Mouse (Mus musculus): Measurements from ENCODE around the gene Mad2l1bp. TPM values are rescaled to one million over a fixed set of nuclear protein-coding genes. Genes with fewer than 3 reads are reported as not detected.

Gene Mad2l1bp
- polyA plus RNA-seq, 1 experiment from 2014 or later: 31.6 TPM

DNA sequence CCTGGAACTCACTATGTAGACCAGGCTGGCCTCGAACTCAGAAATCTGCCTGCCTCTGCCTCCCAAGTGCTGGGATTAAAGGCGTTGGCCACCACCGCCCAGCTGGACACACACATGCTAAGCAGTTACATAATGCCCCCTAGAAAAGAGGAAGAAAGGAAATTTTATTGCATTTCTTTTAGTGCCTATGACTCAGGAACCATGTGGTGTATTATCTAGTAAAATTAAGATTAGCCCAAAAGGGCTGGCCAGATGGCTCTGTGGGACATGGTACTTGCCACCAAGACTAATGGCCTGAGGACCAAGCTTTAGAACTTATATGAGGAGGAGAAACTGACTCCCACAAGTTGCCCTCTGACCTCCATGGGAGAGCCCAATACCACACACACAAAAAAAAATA, 13.5 kb downstream of the Mad2l1bp start:
- no peak overlapping the region for H3K4me2 ChIP-seq (ENCODE audit: low read length)
- peaks cover 9% of the 10 kb centered on the region; the same call in 1 of the 2 replicates for H3K4me1 ChIP-seq (ENCODE audit: control insufficient read depth, insufficient read depth, low read length)
- H3K27me3 ChIP-seq (replicated peaks; ENCODE audit: control insufficient read depth, insufficient read depth, low read length): no peaks in the 10 kb centered on the region
- H3K9me3 ChIP-seq (replicated peaks; ENCODE audit: control insufficient read depth, low read length): no peaks in the 10 kb centered on the region
- no peaks in the 10 kb centered on the region for H3K36me3 ChIP-seq (ENCODE audit: control insufficient read depth, insufficient read depth, low read length)
- ATAC-seq (no peak), DNase-seq (ENCODE audit: low spot score) (no peak)
- WGBS: 97% methylated on average over 3 of the region's 3 CpGs
- no peak overlapping the region for H3K4me3 ChIP-seq (ENCODE audit: low read depth, low read length)
- H3K27ac ChIP-seq (ENCODE audit: low read depth, low read length): no peak overlapping the region
- no peak overlapping the region for H3K9ac ChIP-seq (ENCODE audit: low read length)

DNA sequence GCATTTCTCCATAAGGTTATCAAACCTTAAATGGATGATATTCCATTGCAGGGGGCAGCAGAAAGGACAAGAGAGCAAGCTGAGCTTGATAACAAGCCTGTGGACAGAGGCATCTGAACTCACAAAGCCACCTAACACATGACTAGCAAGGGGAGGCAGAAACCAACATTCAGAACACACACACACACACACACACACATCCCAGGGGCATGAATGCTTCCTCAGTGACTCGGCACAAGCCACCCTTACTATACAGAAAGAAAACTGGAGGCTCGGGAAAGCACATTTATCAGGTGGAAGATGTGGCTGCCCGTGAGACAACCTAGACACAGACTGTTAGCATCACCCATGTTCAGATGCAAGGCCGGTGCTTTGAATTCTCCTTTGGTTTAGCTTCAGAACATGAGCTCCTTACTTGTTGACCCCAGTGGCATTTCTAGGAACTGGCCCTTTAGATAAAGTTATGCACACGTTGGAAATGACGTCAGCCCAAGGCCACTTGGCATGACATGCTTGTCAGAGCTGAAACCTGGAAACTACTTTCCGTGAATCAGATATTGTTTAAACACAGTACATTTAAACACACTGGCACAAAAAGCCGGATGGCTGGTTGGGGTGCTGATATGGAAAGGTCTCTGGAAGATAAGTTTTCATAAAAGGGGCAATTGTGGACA, 14.7 kb downstream of the Mad2l1bp start:
- no peaks in the 10 kb centered on the region for H3K27me3 ChIP-seq (replicated peaks; ENCODE audit: control insufficient read depth, insufficient read depth, low read length)
- ATAC-seq: no peak
- WGBS: 86% methylated on average over 8 of the region's 8 CpGs
- no peak overlapping the region for H3K4me2 ChIP-seq (ENCODE audit: low read length)
- H3K36me3 ChIP-seq (ENCODE audit: control insufficient read depth, insufficient read depth, low read length): no peaks in the 10 kb centered on the region
- H3K4me3 ChIP-seq (ENCODE audit: low read depth, low read length): no peak overlapping the region
- H3K27ac ChIP-seq (ENCODE audit: low read depth, low read length): no peak overlapping the region
- H3K9ac ChIP-seq (ENCODE audit: low read length): no peak overlapping the region
- peaks cover 5% of the 10 kb centered on the region; the same call in 1 of the 2 replicates for H3K4me1 ChIP-seq (ENCODE audit: control insufficient read depth, insufficient read depth, low read length)
- no peak for DNase-seq (ENCODE audit: low spot score)
- H3K9me3 ChIP-seq (replicated peaks; ENCODE audit: control insufficient read depth, low read length): no peaks in the 10 kb centered on the region

DNA sequence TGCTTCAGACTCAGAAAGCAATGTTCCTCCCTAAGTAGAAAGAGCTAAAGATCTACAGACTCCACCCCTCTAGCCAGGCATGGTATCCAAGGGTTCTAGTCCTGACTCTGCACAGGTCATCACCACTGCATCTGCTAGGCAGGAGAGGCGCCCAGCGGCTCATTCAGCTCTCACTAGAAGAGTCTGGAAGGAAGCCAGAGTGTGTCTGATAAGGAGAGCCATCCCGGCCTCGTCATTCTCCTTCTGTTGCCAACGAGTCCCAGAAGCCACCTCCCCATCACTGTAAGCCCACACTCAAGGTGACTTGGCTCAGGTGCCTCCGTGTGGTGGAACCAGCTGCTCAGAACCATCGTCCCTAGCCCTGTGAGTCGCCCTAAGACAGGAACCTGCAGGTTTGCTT, 20.5 kb downstream of the Mad2l1bp start:
- ATAC-seq: no peak
- no peaks in the 10 kb centered on the region for H3K27me3 ChIP-seq (replicated peaks; ENCODE audit: control insufficient read depth, insufficient read depth, low read length)
- no peak overlapping the region for H3K4me2 ChIP-seq (ENCODE audit: low read length)
- DNase-seq (ENCODE audit: low spot score): peak; percentile 13
- H3K4me1 ChIP-seq (ENCODE audit: control insufficient read depth, insufficient read depth, low read length): no peaks in the 10 kb centered on the region
- peaks cover 19% of the 10 kb centered on the region for H3K36me3 ChIP-seq (ENCODE audit: control insufficient read depth, insufficient read depth, low read length)
- 63% methylated on average over 8 of the region's 8 CpGs for WGBS
- no peak overlapping the region for H3K4me3 ChIP-seq (ENCODE audit: low read depth, low read length)
- H3K27ac ChIP-seq (ENCODE audit: low read depth, low read length): no peak overlapping the region
- no peaks in the 10 kb centered on the region for H3K9me3 ChIP-seq (replicated peaks; ENCODE audit: control insufficient read depth, low read length)
- H3K9ac ChIP-seq (ENCODE audit: low read length): no peak overlapping the region

DNA sequence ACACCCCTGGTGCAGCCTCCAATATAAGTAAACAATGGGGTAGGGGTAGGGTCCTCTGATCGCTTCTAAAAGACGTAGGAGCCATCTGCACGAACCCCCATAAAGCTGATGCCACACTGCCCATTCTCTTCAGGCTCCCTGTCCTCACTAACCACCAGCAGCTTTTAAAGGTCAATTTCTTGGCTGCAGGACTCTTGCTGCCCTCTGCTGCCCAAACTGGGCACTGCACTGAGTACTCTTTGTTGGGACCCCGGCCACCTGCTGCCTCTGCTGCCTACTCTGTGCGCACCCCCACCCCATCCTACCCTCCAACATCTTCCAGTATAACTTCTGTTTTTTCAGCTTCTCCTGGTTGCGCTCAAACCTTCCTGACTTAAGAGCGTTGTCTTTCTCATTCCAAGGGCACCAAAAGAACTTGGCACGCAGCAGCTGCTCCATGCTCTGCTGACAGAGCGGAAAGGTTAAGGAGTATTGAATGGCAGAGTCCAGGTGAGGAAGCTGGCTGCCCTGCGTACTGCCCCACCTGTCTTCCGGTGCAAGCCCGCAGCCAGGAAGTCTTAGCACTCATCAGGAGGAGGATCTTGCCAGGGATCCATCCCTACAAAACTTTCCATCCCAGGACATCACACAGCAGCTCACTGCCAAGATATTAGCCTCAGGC, 21.2 kb downstream of the Mad2l1bp start:
- Histone ChIP-seq H3K27me3 (replicated peaks; ENCODE audit: control insufficient read depth, insufficient read depth, low read length) (no peaks in the 10 kb centered on the region), H3K4me2 (ENCODE audit: low read length) (no peak overlapping the region), H3K9ac (ENCODE audit: low read length) (no peak overlapping the region), H3K4me1 (ENCODE audit: control insufficient read depth, insufficient read depth, low read length) (no peaks in the 10 kb centered on the region), H3K9me3 (replicated peaks; ENCODE audit: control insufficient read depth, low read length) (no peaks in the 10 kb centered on the region), H3K36me3 (ENCODE audit: control insufficient read depth, insufficient read depth, low read length) (peaks cover 26% of the 10 kb centered on the region), H3K4me3 (ENCODE audit: low read depth, low read length) (no peak overlapping the region), H3K27ac (ENCODE audit: low read depth, low read length) (no peak overlapping the region)
- peak; percentile 59 for ATAC-seq
- peak; percentile 81 for DNase-seq (ENCODE audit: low spot score)
- 12% methylated on average over 12 of the region's 12 CpGs for WGBS

DNA sequence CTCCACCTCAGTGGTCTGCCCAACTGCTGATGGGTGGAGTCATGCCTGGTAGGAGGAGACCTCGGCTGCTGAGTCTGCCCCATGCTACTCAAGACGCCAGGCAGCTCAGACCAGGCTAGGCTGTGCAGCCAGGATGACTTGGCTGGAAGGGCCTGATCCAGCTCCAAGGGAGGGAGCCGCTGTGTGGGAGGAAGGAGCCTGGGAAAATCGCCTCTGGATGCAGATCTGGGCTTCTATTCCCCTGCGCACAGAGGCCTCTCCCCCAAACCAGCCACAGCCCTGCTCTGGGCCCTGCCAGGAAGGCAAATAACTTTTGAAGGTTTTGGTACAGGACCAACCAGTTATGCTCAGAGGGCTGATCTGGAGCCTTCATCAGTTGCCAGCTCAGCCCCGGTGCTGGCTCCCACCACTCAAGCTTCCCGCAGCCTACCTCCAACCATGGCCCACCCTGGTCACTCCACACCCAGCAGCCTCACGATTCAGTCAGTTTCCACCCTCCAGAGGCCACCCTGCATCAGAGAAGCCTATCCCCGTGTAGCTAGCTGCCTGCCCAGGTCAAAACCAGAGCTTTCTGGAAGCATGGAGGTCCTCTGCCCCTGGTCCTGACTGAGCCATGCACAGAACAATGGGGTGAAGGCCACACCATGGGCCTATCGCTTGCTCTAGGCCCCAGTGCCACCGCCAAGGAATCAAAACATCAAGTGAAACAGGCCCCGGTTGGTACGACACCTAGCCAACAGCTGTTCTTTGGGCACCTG, 23.4 kb downstream of the Mad2l1bp start:
- H3K36me3 ChIP-seq (ENCODE audit: control insufficient read depth, insufficient read depth, low read length): peaks cover 49% of the 10 kb centered on the region
- H3K9ac ChIP-seq (ENCODE audit: low read length): no peak overlapping the region
- ATAC-seq (no peak), DNase-seq (ENCODE audit: low spot score) (no peak)
- H3K4me2 ChIP-seq (ENCODE audit: low read length): no peak overlapping the region
- H3K27me3 ChIP-seq (replicated peaks; ENCODE audit: control insufficient read depth, insufficient read depth, low read length): no peaks in the 10 kb centered on the region
- H3K4me1 ChIP-seq (ENCODE audit: control insufficient read depth, insufficient read depth, low read length): no peaks in the 10 kb centered on the region
- no peak overlapping the region for H3K27ac ChIP-seq (ENCODE audit: low read depth, low read length)
- 83% methylated on average over 13 of the region's 13 CpGs for WGBS
- no peak overlapping the region for H3K4me3 ChIP-seq (ENCODE audit: low read depth, low read length)
- H3K9me3 ChIP-seq (replicated peaks; ENCODE audit: control insufficient read depth, low read length): no peaks in the 10 kb centered on the region

DNA sequence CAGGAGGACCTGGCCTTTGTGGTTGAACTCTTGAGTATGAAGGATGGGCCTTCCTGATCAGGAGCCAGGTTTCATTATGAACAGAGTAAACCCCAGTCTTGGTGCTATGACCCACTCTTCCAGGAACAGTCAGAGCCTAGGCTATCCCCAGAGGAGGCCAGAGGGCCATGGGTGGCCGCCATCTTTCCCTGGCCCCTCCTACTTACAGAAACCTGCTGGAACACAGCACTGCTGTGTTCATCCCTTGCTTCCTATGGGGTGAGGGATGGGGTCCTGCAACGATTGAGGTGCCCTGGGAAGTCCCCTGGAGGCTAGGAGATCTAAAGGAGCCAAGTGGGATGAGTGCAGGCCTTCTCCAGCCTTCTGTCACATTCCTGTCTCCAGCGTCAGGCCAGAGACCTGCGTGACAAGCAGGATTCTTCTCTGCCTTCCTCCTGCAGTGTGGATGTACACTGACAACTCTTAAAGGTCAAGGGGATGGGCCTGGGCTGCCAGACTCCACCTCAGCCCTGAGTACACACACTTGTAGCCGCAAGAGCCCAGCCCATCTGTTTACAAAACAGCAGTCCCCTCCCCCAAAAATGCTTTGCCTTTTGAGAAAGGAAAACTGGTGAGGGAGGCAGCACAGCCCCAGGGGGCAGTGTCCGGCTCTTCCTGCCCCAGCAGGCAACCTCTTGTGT, 25.4 kb downstream of the Mad2l1bp start:
- Histone ChIP-seq H3K4me3 (ENCODE audit: low read depth, low read length) (no peak overlapping the region), H3K27me3 (replicated peaks; ENCODE audit: control insufficient read depth, insufficient read depth, low read length) (no peaks in the 10 kb centered on the region), H3K4me2 (ENCODE audit: low read length) (no peak overlapping the region), H3K9ac (ENCODE audit: low read length) (no peak overlapping the region), H3K27ac (ENCODE audit: low read depth, low read length) (no peak overlapping the region), H3K4me1 (ENCODE audit: control insufficient read depth, insufficient read depth, low read length) (no peaks in the 10 kb centered on the region), H3K9me3 (replicated peaks; ENCODE audit: control insufficient read depth, low read length) (no peaks in the 10 kb centered on the region), H3K36me3 (ENCODE audit: control insufficient read depth, insufficient read depth, low read length) (peaks cover 68% of the 10 kb centered on the region)
- ATAC-seq (no peak), DNase-seq (ENCODE audit: low spot score) (no peak)
- WGBS: 88% methylated on average over 6 of the region's 6 CpGs

DNA sequence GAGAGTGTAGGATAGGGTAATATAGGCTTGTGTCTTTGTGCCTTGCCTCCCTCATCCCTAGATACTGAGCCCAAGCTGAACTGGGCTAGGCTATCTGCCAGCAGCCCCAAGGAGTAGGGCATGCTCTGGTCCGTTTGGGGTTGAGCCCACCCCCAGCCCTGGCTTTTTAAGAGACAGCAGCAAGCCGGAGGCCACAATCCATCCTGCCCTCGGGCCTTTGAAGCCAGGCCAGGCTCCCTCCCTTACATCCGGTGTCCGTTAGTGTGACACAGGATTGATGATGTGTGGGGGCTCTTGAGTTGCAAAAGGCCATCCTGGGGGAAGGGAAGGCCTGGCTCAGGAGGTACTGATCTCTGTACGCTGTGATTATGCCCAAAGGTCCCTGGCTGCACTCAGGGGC, 26.7 kb downstream of the Mad2l1bp start:
- Histone ChIP-seq H3K4me1 (ENCODE audit: control insufficient read depth, insufficient read depth, low read length) (no peaks in the 10 kb centered on the region), H3K4me3 (ENCODE audit: low read depth, low read length) (no peak overlapping the region), H3K36me3 (ENCODE audit: control insufficient read depth, insufficient read depth, low read length) (peaks cover 80% of the 10 kb centered on the region), H3K9ac (ENCODE audit: low read length) (no peak overlapping the region), H3K4me2 (ENCODE audit: low read length) (no peak overlapping the region), H3K27me3 (replicated peaks; ENCODE audit: control insufficient read depth, insufficient read depth, low read length) (no peaks in the 10 kb centered on the region), H3K9me3 (replicated peaks; ENCODE audit: control insufficient read depth, low read length) (no peaks in the 10 kb centered on the region), H3K27ac (ENCODE audit: low read depth, low read length) (no peak overlapping the region)
- WGBS: 84% methylated on average over 6 of the region's 6 CpGs
- DNase-seq (ENCODE audit: low spot score) (no peak), ATAC-seq (no peak)

DNA sequence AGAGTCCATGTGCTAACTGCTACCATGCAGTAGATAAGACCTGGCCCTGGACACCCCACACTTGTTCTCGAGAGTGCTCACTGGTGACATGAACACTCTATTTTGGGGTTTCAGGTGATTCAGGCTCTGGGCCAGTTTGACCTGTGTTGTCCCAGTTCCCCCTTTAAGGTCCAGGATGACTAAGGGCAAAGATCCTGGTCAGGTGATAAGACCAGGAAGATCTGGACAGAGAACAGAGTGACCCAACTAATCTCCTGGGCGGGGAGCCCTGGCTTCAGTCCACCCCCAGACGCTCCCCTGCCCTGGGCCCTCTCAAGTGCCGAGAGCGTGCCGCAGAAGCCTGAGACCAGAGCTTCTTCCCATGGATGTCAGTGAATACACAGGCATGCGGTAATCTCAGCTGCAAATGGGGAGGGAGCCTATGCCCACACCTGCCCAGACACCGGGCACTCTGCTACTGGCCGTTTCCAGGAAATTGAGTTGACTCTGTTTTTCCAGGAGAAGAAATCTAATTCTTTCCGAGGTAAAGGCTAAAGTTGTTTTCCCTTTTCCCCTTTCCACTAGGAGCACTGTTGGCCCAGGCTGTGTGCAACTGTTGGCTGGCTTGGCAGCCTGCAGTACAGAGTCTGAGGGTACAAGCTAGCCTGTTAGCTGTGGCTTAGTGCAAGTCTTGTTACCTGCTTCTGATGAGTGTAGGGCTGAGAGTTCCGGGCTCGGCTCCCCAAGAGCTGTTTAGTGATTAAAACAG, 29.2 kb downstream of the Mad2l1bp start:
- DNase-seq (ENCODE audit: low spot score) (no peak), ATAC-seq (no peak)
- Histone ChIP-seq H3K4me1 (ENCODE audit: control insufficient read depth, insufficient read depth, low read length) (no peaks in the 10 kb centered on the region), H3K4me3 (ENCODE audit: low read depth, low read length) (no peak overlapping the region), H3K9me3 (replicated peaks; ENCODE audit: control insufficient read depth, low read length) (no peaks in the 10 kb centered on the region), H3K36me3 (ENCODE audit: control insufficient read depth, insufficient read depth, low read length) (peaks cover 87% of the 10 kb centered on the region), H3K4me2 (ENCODE audit: low read length) (no peak overlapping the region), H3K27ac (ENCODE audit: low read depth, low read length) (no peak overlapping the region), H3K27me3 (replicated peaks; ENCODE audit: control insufficient read depth, insufficient read depth, low read length) (no peaks in the 10 kb centered on the region), H3K9ac (ENCODE audit: low read length) (no peak overlapping the region)
- 90% methylated on average over 12 of the region's 12 CpGs for WGBS
